Mouse (Mus musculus) bone marrow macrophage, adult 2 months (primary cell): ENCODE measurements around the gene Epdr1.

Experiments used
- CTCF ChIP-seq: IDR thresholded peaks from 2 replicates; pipeline ENCODE4 v1.5.1; 2012; ENCODE audit warnings: low read depth, mild to moderate bottlenecking, low read length, moderate library complexity
- POLR2A ChIP-seq: IDR thresholded peaks from 2 replicates; pipeline ENCODE4 v1.6.1; 2012; ENCODE audit warnings: mild to moderate bottlenecking, low read depth, low read length, borderline replicate concordance

DNA sequence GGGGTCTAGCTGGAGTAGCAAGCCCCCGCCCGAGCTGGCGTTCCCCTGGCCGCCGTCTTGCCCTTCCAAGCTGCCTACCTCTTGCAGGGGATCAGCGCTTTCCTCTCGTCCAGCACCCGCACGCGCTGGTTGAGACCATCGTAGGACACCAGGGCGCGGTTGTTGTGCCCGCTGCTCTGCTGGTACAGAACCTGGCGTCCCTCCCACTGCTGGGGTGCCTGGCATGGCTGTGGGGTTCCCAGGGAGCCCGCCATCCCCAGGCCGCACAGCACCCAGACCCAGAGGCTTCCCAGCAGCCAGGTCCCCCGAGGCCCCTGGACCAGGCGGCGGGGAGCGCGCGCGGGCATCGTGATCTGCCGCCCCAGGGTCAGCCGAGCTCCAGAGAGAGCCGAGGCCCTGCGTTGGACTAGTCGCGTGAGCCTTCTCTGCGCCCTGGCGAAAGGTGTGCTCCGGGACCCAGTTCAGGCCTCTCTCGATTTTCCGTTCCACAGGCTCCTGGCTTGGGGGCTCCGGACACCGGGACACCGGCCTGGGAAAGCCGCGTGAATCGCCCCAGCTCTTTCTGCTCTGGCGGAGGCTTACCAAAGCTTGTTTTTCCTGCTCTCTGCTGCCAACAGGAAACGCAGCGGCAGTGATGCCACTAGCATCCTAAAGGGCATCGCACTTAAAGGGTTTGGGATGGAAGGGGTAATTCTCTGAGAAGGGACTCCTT lies at the start of gene Epdr1:
- TF ChIP-seq CTCF (peak; percentile 32), POLR2A (no peak)
